Mouse (Mus musculus) frontal cortex, adult (tissue): ENCODE results near the gene Tex33.
"Not testable (repeated sequence)": the region's sequence is repeated elsewhere in the genome, so short reads cannot be mapped to it uniquely, and the experiment has no call there.

ENCODE experiments used
- ATAC-seq: cut with Nextera tagmentation; 2 replicates; pipeline ENCODE4 v1.9.2; 2017; ENCODE audit warnings: mild to moderate bottlenecking, moderate library complexity, mixed read lengths; ENCODE audit not compliant: low TSS enrichment

Tex33 gene

GRCm38 (mm10) chr15:78374204-78374603 is 21.5 kb downstream of the Tex33 start:
- ATAC-seq = peak; percentile 45; the same call in 1 of the 2 replicates

- ATAC-seq = no peak
Observed at GRCm38 (mm10) chr15:78372796-78373195, 22.9 kb downstream of the Tex33 start.

- 0 out of 2 replicates have a peak, but pooled peaks have one; percentile 8 for ATAC-seq
Observed at GRCm38 (mm10) chr15:78369641-78370040, 26.1 kb downstream of the Tex33 start.

GRCm38 (mm10) chr15:78368926-78369346 is 26.8 kb downstream of the Tex33 start:
- ATAC-seq = 0 out of 2 replicates have a peak, but pooled peaks have one; percentile 29

GRCm38 (mm10) chr15:78367811-78368210 is 27.9 kb downstream of the Tex33 start:
- ATAC-seq = peak; percentile 43; the same call in 1 of the 2 replicates

- ATAC-seq = peak; percentile 60
Observed at GRCm38 (mm10) chr15:78366875-78367274, 28.8 kb downstream of the Tex33 start.

- no peak for ATAC-seq
Observed at GRCm38 (mm10) chr15:78365916-78366315, 29.8 kb downstream of the Tex33 start.

GRCm38 (mm10) chr15:78355548-78355947 is 40.2 kb downstream of the Tex33 start:
- no peak for ATAC-seq

GRCm38 (mm10) chr15:78354958-78355357 is 40.8 kb downstream of the Tex33 start:
- ATAC-seq = no peak

- ATAC-seq = no peak
Observed at GRCm38 (mm10) chr15:78351586-78352165, 44.0 kb downstream of the Tex33 start.

GRCm38 (mm10) chr15:78344567-78344966 is 51.1 kb downstream of the Tex33 start:
- ATAC-seq = no peak

GRCm38 (mm10) chr15:78343683-78344082 is 52.0 kb downstream of the Tex33 start:
- ATAC-seq = no peak

- not testable (repeated sequence) for ATAC-seq
Observed at GRCm38 (mm10) chr15:78340919-78341318, 54.8 kb downstream of the Tex33 start.

- ATAC-seq = peak; percentile 91
Observed at GRCm38 (mm10) chr15:78339627-78340423, 55.9 kb downstream of the Tex33 start.

GRCm38 (mm10) chr15:78334380-78334779 is 61.3 kb downstream of the Tex33 start:
- no peak for ATAC-seq

- ATAC-seq = no peak
Observed at GRCm38 (mm10) chr15:78332981-78333380, 62.7 kb downstream of the Tex33 start.

GRCm38 (mm10) chr15:78331523-78332340 is 64.0 kb downstream of the Tex33 start:
- no peak for ATAC-seq

- ATAC-seq = no peak
Observed at GRCm38 (mm10) chr15:78330706-78331105, 65.0 kb downstream of the Tex33 start.

- ATAC-seq = not testable (repeated sequence)
Observed at GRCm38 (mm10) chr15:78329972-78330371, 65.7 kb downstream of the Tex33 start.

- no peak for ATAC-seq
Observed at GRCm38 (mm10) chr15:78328520-78329097, 67.1 kb downstream of the Tex33 start.
